9 mouse cellular contexts compared by ENCODE assay signal in the genomic region with DNA sequence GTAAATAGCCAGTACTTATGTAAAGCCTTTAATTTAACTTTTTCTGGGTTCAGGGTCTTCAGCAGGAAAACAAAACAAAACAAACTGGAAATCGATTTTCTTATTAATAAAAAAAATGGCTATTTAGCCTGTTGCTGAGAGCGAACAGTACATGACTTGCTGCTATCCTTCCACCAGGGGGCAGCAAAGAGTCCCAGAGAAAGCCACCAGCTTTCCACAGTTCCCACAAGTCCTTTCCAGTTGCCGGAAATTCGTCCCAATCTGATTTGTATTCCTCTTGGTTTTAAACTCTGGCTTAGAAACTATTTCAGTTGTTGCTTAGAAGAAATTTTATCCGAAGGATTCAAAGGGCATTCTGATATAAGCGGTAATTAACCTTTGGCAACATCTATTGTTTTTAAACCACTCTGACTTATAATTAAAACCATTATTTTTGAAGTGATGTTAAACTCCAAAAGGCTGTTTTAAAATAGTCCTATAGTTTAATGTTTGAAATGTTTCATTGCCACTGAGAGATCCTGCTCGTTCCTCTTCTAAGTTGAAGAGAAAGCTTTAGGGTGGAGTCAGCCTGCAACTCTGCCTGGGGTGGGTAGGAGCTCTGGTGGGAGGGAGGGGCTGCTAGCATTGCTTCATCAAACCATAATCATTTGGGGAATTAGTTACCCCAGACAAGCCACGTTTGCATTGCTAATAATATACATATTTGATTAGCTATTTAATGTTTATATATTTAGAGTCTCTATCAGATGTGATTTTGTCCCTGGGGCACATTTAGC. TPM values are rescaled to one million over a fixed set of nuclear protein-coding genes. Genes with fewer than 3 reads are reported as not detected.
DNase-seq lines count a peak whose midpoint lies in the region; ATAC-seq and TF ChIP-seq lines count a peak whose summit lies in the region.
"Had no signal": no experiment of that assay in that cellular context is flagged by ENCODE, and none has a peak within 500 bp of the region (broad histone marks: within the 10 kb centered on the region; RNA-seq: fewer than 3 reads in every experiment).

No protein-coding gene starts in this region.

- DNase-seq in ES-E14 (ENCODE audit: low read depth, low spot score): peak; percentile 88
- DNase-seq in fibroblast of lung, adult 2 months (ENCODE audit: low read depth): peak; percentile 75
- DNase-seq in heart, postnatal 10 days: peak; percentile 77 to 88
- DNase-seq in large intestine, adult 2 months (ENCODE audit: low read depth, low spot score): peak; percentile 93
- DNase-seq in liver, postnatal 0 days: peak; percentile 82
- DNase-seq in urinary bladder, postnatal 14 days (ENCODE audit: low spot score): peak; percentile 76

- ATAC-seq in liver, postnatal 0 days: peak; percentile 51
- ATAC-seq in neural tube, embryonic 15.5 days (ENCODE audit: low FRiP score): peak; percentile 68; the same call in 1 of the 2 replicates

- TF ChIP-seq EP300 in liver, postnatal 0 days (IDR thresholded peaks at IDR 0.05; ENCODE audit: low read depth): no peak

- intact Hi-C loops in heart, postnatal 10 days (cut with DNase I): loop anchor here (1.0 kb wide), 1 partner anchor 68 kb away; no protein-coding TSS in a partner anchor

- H3K27ac ChIP-seq in ES-E14 (ENCODE audit: insufficient read depth, low read depth, low read length, poor library complexity, severe bottlenecking): no peak overlapping the region
- peak overlapping the region; percentile 51 for H3K27ac ChIP-seq in brown adipose tissue, adult 24 weeks (replicated peaks; ENCODE audit: low read depth, low read length)
- H3K27ac ChIP-seq in liver, postnatal 0 days (ENCODE audit: low read depth): peak overlapping the region; percentile 72
- H3K27ac ChIP-seq in neural tube, embryonic 15.5 days (replicated peaks): no peak overlapping the region

- H3K4me2 ChIP-seq in liver, postnatal 0 days (ENCODE audit: low read depth, low read length): peak overlapping the region; percentile 61
- peak overlapping the region; percentile 41 for H3K4me2 ChIP-seq in neural tube, embryonic 15.5 days

- H3K27me3 ChIP-seq in liver, postnatal 0 days (ENCODE audit: insufficient read depth, low read length): no peaks in the 10 kb centered on the region
- no peaks in the 10 kb centered on the region for H3K27me3 ChIP-seq in neural tube, embryonic 15.5 days (replicated peaks)

- no peak overlapping the region; the same call in 1 of the 2 replicates for H3K9ac ChIP-seq in ES-E14 (ENCODE audit: insufficient read depth, low read depth, low read length, poor library complexity, severe bottlenecking)
- 0 out of 2 replicates have a peak overlapping the region, but pooled peaks have one; percentile 16 for H3K9ac ChIP-seq in liver, postnatal 0 days (replicated peaks)
- no peak overlapping the region for H3K9ac ChIP-seq in neural tube, embryonic 15.5 days (replicated peaks)

- H3K4me1 ChIP-seq in ES-E14 (ENCODE audit: control insufficient read depth in 2 of 2, insufficient read depth in 2 of 2, low read length in 2 of 2, poor library complexity in 1 of 2): peaks cover 2 to 8% of the 10 kb centered on the region in 2 experiments; a peak in 2 of 4 replicates
- H3K4me1 ChIP-seq in brown adipose tissue, adult 24 weeks (ENCODE audit: control insufficient read depth, insufficient read depth, insufficient read length, low read length): no peaks in the 10 kb centered on the region
- peaks cover 2% of the 10 kb centered on the region; the same call in 1 of the 2 replicates for H3K4me1 ChIP-seq in liver, postnatal 0 days (ENCODE audit: insufficient read depth)
- peaks cover 8% of the 10 kb centered on the region for H3K4me1 ChIP-seq in neural tube, embryonic 15.5 days

- H3K9me3 ChIP-seq in ES-E14 (ENCODE audit: control insufficient read depth, insufficient read depth, low read depth, low read length): no peaks in the 10 kb centered on the region
- no peaks in the 10 kb centered on the region for H3K9me3 ChIP-seq in liver, postnatal 0 days (ENCODE audit: low read length)
- no peaks in the 10 kb centered on the region for H3K9me3 ChIP-seq in neural tube, embryonic 15.5 days (replicated peaks)
- H3K9me3 ChIP-seq: megakaryocyte, embryonic 14.5 days had no signal

- TF ChIP-seq CTCF in liver, postnatal 0 days (IDR thresholded peaks at IDR 0.05; ENCODE audit: low read depth): peak; percentile 91

- H3K4me3 ChIP-seq in ES-E14 (ENCODE audit: insufficient read depth in 1 of 2, low read depth in 1 of 2, low read length in 2 of 2, poor library complexity in 1 of 2, severe bottlenecking in 1 of 2): peak overlapping the region in 1 of 2 experiments; percentile 37; a peak in 2 of 4 replicates
- peak overlapping the region; percentile 8 for H3K4me3 ChIP-seq in brown adipose tissue, adult 24 weeks (ENCODE audit: insufficient read depth, low read depth, low read length)
- H3K4me3 ChIP-seq in liver, postnatal 0 days (ENCODE audit: low read depth, low read length): peak overlapping the region; percentile 2; the same call in 1 of the 2 replicates
- H3K4me3 ChIP-seq in neural tube, embryonic 15.5 days (replicated peaks): no peak overlapping the region

- WGBS in large intestine, adult 2 months: 3% methylated on average over 8 of the region's 8 CpGs
- 11% methylated on average over 8 of the region's 8 CpGs for WGBS in liver, postnatal 0 days (ENCODE audit: insufficient replicate concordance)
- WGBS in neural tube, embryonic 15.5 days: 12% methylated on average over 8 of the region's 8 CpGs

- in situ Hi-C loops in ES-E14 (cut with MboI; ENCODE audit: low sequenced_read_pairs in 2 of 2, unreplicated experiment in 2 of 2): no loop called here

- no peaks in the 10 kb centered on the region; the same call in 1 of the 2 replicates for H3K36me3 ChIP-seq in ES-E14 (ENCODE audit: control insufficient read depth, insufficient read depth, low read length, poor library complexity, severe bottlenecking)
- no peaks in the 10 kb centered on the region for H3K36me3 ChIP-seq in liver, postnatal 0 days (replicated peaks; ENCODE audit: insufficient read depth, low read length)
- no peaks in the 10 kb centered on the region for H3K36me3 ChIP-seq in neural tube, embryonic 15.5 days

TF ChIP-seq in ES-E14, 5 proteins besides CTCF, POLR2A, EP300 and RAD21:
- TF ChIP-seq ZNF384 (IDR thresholded peaks at IDR 0.05; ENCODE audit: low read depth, low read length) (peak; percentile 33; the same call in 1 of the 2 replicates), ZC3H11A (IDR thresholded peaks at IDR 0.05; ENCODE audit: borderline replicate concordance, low read depth, low read length) (0 out of 2 replicates have a peak, but pooled peaks have one; percentile 15), MAFK (IDR thresholded peaks at IDR 0.05; ENCODE audit: insufficient read depth, low read depth, low read length) (no peak), CHD2 (IDR thresholded peaks at IDR 0.05; ENCODE audit: low read depth, low read length) (no peak), HCFC1 (IDR thresholded peaks at IDR 0.05; ENCODE audit: borderline replicate concordance, insufficient read depth, low read length) (no peak)

RNA-seq across cellular contexts. Expression of a gene that starts 7.1 kb away (rescaled TPM):
- total RNA-seq in ES-E14 (2012; rRNA removed): 0.58 TPM in 1 of 2 replicates, not detected in the other
- polyA plus RNA-seq in brown adipose tissue, adult 24 weeks (2012; ENCODE audit: insufficient read depth, insufficient read length, missing spikeins): not detected in 2 replicates
- not detected for total RNA-seq in heart, postnatal 10 days (2021)
- polyA plus RNA-seq in large intestine, adult 2 months (2012; rRNA removed): not detected in 2 replicates
- not detected in 2 replicates for polyA plus RNA-seq in liver, postnatal 0 days (2015; fragmentation: Nextera tagmentation; extraction: Ambion mirVana)
- polyA plus RNA-seq in neural tube, embryonic 15.5 days (2015; fragmentation: Nextera tagmentation; extraction: Ambion mirVana): 0.56 TPM in 1 of 2 replicates, not detected in the other

RNA-seq across cellular contexts. Expression of a gene that starts 9.0 kb away (rescaled TPM):
- total RNA-seq in ES-E14 (2012; rRNA removed): 1.5 and 2.3 TPM in 2 replicates
- not detected in 2 replicates for polyA plus RNA-seq in brown adipose tissue, adult 24 weeks (2012; ENCODE audit: insufficient read depth, insufficient read length, missing spikeins)
- total RNA-seq in heart, postnatal 10 days (2021): not detected
- polyA plus RNA-seq in large intestine, adult 2 months (2012; rRNA removed): not detected in 2 replicates
- polyA plus RNA-seq in liver, postnatal 0 days (2015; fragmentation: Nextera tagmentation; extraction: Ambion mirVana): not detected in 2 replicates
- polyA plus RNA-seq in neural tube, embryonic 15.5 days (2015; fragmentation: Nextera tagmentation; extraction: Ambion mirVana): 0.35 TPM in 1 of 2 replicates, not detected in the other

RNA-seq across cellular contexts. Expression of a gene that starts 10.8 kb away (rescaled TPM):
- 4.7 and 6.1 TPM in 2 replicates for total RNA-seq in ES-E14 (2012; rRNA removed)
- polyA plus RNA-seq in brown adipose tissue, adult 24 weeks (2012; ENCODE audit: insufficient read depth, insufficient read length, missing spikeins): not detected in 2 replicates
- not detected for total RNA-seq in heart, postnatal 10 days (2021)
- polyA plus RNA-seq in large intestine, adult 2 months (2012; rRNA removed): 0.05 and 0.11 TPM in 2 replicates
- polyA plus RNA-seq in liver, postnatal 0 days (2015; fragmentation: Nextera tagmentation; extraction: Ambion mirVana): 0.12 and 0.19 TPM in 2 replicates
- polyA plus RNA-seq in neural tube, embryonic 15.5 days (2015; fragmentation: Nextera tagmentation; extraction: Ambion mirVana): 2.3 and 2.4 TPM in 2 replicates

RNA-seq across cellular contexts. Expression of a gene that starts 30.1 kb away (rescaled TPM):
- 0.48 and 0.67 TPM in 2 replicates for total RNA-seq in ES-E14 (2012; rRNA removed)
- not detected in 2 replicates for polyA plus RNA-seq in brown adipose tissue, adult 24 weeks (2012; ENCODE audit: insufficient read depth, insufficient read length, missing spikeins)
- not detected for total RNA-seq in heart, postnatal 10 days (2021)
- polyA plus RNA-seq in large intestine, adult 2 months (2012; rRNA removed): not detected in 2 replicates
- polyA plus RNA-seq in liver, postnatal 0 days (2015; fragmentation: Nextera tagmentation; extraction: Ambion mirVana): not detected in 2 replicates
- 0.69 and 1.6 TPM in 2 replicates for polyA plus RNA-seq in neural tube, embryonic 15.5 days (2015; fragmentation: Nextera tagmentation; extraction: Ambion mirVana)

RNA-seq across cellular contexts. Expression of a gene that starts 38.7 kb away (rescaled TPM):
- total RNA-seq in ES-E14 (2012; rRNA removed): 1.3 TPM in 1 of 2 replicates, not detected in the other
- polyA plus RNA-seq in brown adipose tissue, adult 24 weeks (2012; ENCODE audit: insufficient read depth, insufficient read length, missing spikeins): not detected in 2 replicates
- total RNA-seq in heart, postnatal 10 days (2021): not detected
- polyA plus RNA-seq in large intestine, adult 2 months (2012; rRNA removed): not detected in 2 replicates
- not detected in 2 replicates for polyA plus RNA-seq in liver, postnatal 0 days (2015; fragmentation: Nextera tagmentation; extraction: Ambion mirVana)
- polyA plus RNA-seq in neural tube, embryonic 15.5 days (2015; fragmentation: Nextera tagmentation; extraction: Ambion mirVana): not detected in 2 replicates

Comparison
In these comparisons a context has a peak if more than half of its experiments do, and no peak if none do; other contexts are left out.
1. H3K27ac ChIP-seq: peak in brown adipose tissue, adult 24 weeks (single experiment) and liver, postnatal 0 days (single experiment); none in ES-E14 (single experiment) and neural tube, embryonic 15.5 days (single experiment).
2. Peak in every context shown above with its lines, with median percentiles within 50 percentile points of each other: DNase-seq.